Mouse (Mus musculus) thymus, adult 2 months (tissue): ENCODE measurements around the gene Ctsw. TPM values are rescaled to one million over a fixed set of nuclear protein-coding genes. Genes with fewer than 3 reads are reported as not detected.

Source experiments
- DNase-seq: peaks from one replicate; pipeline ENCODE4 v3.0.0; 2021
- H3K27ac ChIP-seq: fragments of 200-500 bp; 2 replicates; pipeline ENCODE4 v1.5.1; 2012; ENCODE audit warnings: low read length, control low read depth; ENCODE audit not compliant: control insufficient read depth, insufficient read depth
- H3K27me3 ChIP-seq: fragments of 200-500 bp; 2 replicates; pipeline ENCODE4 v1.6.1; 2012; ENCODE audit warnings: mild to moderate bottlenecking, low read length, moderate library complexity, mixed read lengths; ENCODE audit not compliant: control insufficient read depth, insufficient read depth
- H3K36me3 ChIP-seq: fragments of 200-500 bp; 2 replicates; pipeline ENCODE4 v1.6.1; 2012; ENCODE audit warnings: mild to moderate bottlenecking, low read length, moderate library complexity; ENCODE audit not compliant: control insufficient read depth, insufficient read depth
- H3K4me1 ChIP-seq: fragments of 200-500 bp; replicated peaks from 2 replicates; pipeline ENCODE4 v1.6.1; 2012; ENCODE audit warnings: low read length; ENCODE audit not compliant: control insufficient read depth, insufficient read depth
- H3K4me3 ChIP-seq: fragments of 200-500 bp; 2 replicates; pipeline ENCODE4 v1.5.1; 2012; ENCODE audit warnings: mild to moderate bottlenecking, low read length, control low read depth, moderate library complexity; ENCODE audit not compliant: control insufficient read depth, insufficient read depth
- CTCF ChIP-seq: fragments of 200-500 bp; IDR thresholded peaks from 2 replicates; pipeline ENCODE4 v1.5.1; 2012; ENCODE audit warnings: mild to moderate bottlenecking, control low read depth, low read length, moderate library complexity, borderline replicate concordance; ENCODE audit not compliant: control insufficient read depth, poor library complexity, insufficient read depth; ENCODE audit errors: extremely low read depth
- POLR2A ChIP-seq: fragments of 200-500 bp; IDR thresholded peaks from 2 replicates; pipeline ENCODE4 v1.6.1; 2012; ENCODE audit warnings: mild to moderate bottlenecking, low read length, control low read depth, moderate library complexity; ENCODE audit not compliant: control insufficient read depth, poor library complexity, insufficient read depth; ENCODE audit errors: extremely low read depth
- WGBS: fragments of 180-500 bp; shearing (Covaris S2); methylation state at CpG from one replicate; pipeline ENCODE4 v1.1.7; 2018; 5-methylcytosine and 5-hydroxymethylcytosine counted together
- polyA plus RNA-seq: library from polyadenylated mRNA; depleted of rRNA; stranded (reverse); fragments of >200 nt; gene quantifications from 2 replicates; pipeline ENCODE4 v1.2.3, GENCODE M21; 2012

Ctsw gene
- polyA plus RNA-seq, 1 experiment, result 54.3 TPM

GRCm38 (mm10) chr19:5463212-5463611 lies 5.1 kb downstream of the Ctsw start:
- 94% methylated on average over 9 of the region's 9 CpGs for WGBS
- Histone ChIP-seq H3K4me1 (peaks cover 14% of the 10 kb centered on the region), H3K36me3 (peaks cover 5% of the 10 kb centered on the region), H3K4me3 (no peak overlapping the region), H3K27ac (no peak overlapping the region), H3K27me3 (no peaks in the 10 kb centered on the region)
- no peak for TF ChIP-seq CTCF
- no peak for DNase-seq

- WGBS, result 84% methylated on average over 6 of the region's 6 CpGs
- H3K27me3 ChIP-seq, result no peaks in the 10 kb centered on the region
- H3K4me1 ChIP-seq, result peaks cover 15% of the 10 kb centered on the region
- no peak overlapping the region for H3K27ac ChIP-seq
- peaks cover 5% of the 10 kb centered on the region for H3K36me3 ChIP-seq
- H3K4me3 ChIP-seq, result no peak overlapping the region
- DNase-seq, result no peak
- no peak for TF ChIP-seq POLR2A
- TF ChIP-seq CTCF, result no peak
These were observed 6.9 kb downstream of the Ctsw start for GRCm38 (mm10) chr19:5461411-5461810.

GRCm38 (mm10) chr19:5460465-5460911 lies 7.8 kb downstream of the Ctsw start, which contains the start of gene Fibp:
Gene Fibp (plus strand): TSS chr19:5460615.
- H3K36me3 ChIP-seq, result peaks cover 5% of the 10 kb centered on the region
- no peaks in the 10 kb centered on the region for H3K27me3 ChIP-seq
- DNase-seq, result peak; percentile 79
- TF ChIP-seq POLR2A, result peak; percentile 67; the same call in 1 of the 2 replicates
- no peak; the same call in 1 of the 2 replicates for TF ChIP-seq CTCF
- under 1% methylated on average over 32 of the region's 32 CpGs for WGBS
- H3K4me3 ChIP-seq, result peak within 1 kb of the TSS; percentile 96
- H3K4me1 ChIP-seq, result peaks cover 24% of the 10 kb centered on the region
- H3K27ac ChIP-seq, result peak within 1 kb of the TSS; percentile 8

GRCm38 (mm10) chr19:5459896-5460295 lies 8.4 kb downstream of the Ctsw start:
- DNase-seq, result no peak
- H3K27me3 ChIP-seq, result no peaks in the 10 kb centered on the region
- peaks cover 25% of the 10 kb centered on the region for H3K4me1 ChIP-seq
- peaks cover under 1% of the 10 kb centered on the region for H3K36me3 ChIP-seq
- H3K4me3 ChIP-seq, result no peak overlapping the region
- TF ChIP-seq POLR2A, result no peak
- no peak for TF ChIP-seq CTCF
- no peak overlapping the region; the same call in 1 of the 2 replicates for H3K27ac ChIP-seq
- WGBS, result 37% methylated on average over 3 of the region's 3 CpGs

- Histone ChIP-seq H3K36me3 (no peaks in the 10 kb centered on the region), H3K4me3 (no peak overlapping the region), H3K27me3 (no peaks in the 10 kb centered on the region), H3K4me1 (peaks cover 25% of the 10 kb centered on the region), H3K27ac (no peak overlapping the region)
- no peak for DNase-seq
- WGBS, result 88% methylated on average over 7 of the region's 7 CpGs
- no peak for TF ChIP-seq CTCF
- TF ChIP-seq POLR2A, result no peak
These were observed 9.3 kb downstream of the Ctsw start for GRCm38 (mm10) chr19:5459019-5459418.

GRCm38 (mm10) chr19:5457746-5458442 lies 10.4 kb downstream of the Ctsw start, which contains the start of gene Ccdc85b:
Gene Ccdc85b (minus strand): TSS chr19:5457894.
- no peak for DNase-seq
- TF ChIP-seq CTCF, result no peak
- no peak for TF ChIP-seq POLR2A
- Histone ChIP-seq H3K27ac (peak within 1 kb of the TSS; percentile 29; the same call in 1 of the 2 replicates), H3K36me3 (no peaks in the 10 kb centered on the region), H3K4me3 (peak within 1 kb of the TSS; percentile 67), H3K27me3 (no peaks in the 10 kb centered on the region), H3K4me1 (peaks cover 25% of the 10 kb centered on the region)
- 15% methylated on average over 14 of the region's 14 CpGs for WGBS
